Mouse (Mus musculus) ES-Bruce4 (cell line): ENCODE measurements at regions not wholly inside any gene's neighbourhood (a gene's known extent, or its start where the extent isn't known, plus 50 kb on each side); places are given as distances from the start of the nearest gene placed in this dataset.

Experiments used
- H3K27ac ChIP-seq: 2 replicates; pipeline ENCODE4 v1.5.1; 2012; ENCODE audit warnings: low read length, inconsistent platforms; ENCODE audit not compliant: insufficient read depth
- H3K27me3 ChIP-seq: 2 replicates; pipeline ENCODE4 v1.6.1; 2012; ENCODE audit warnings: mild to moderate bottlenecking, low read length, inconsistent platforms; ENCODE audit not compliant: control insufficient read depth, poor library complexity, insufficient read depth, severe bottlenecking
- H3K36me3 ChIP-seq: 2 replicates; pipeline ENCODE4 v1.6.1; 2012; ENCODE audit warnings: inconsistent platforms, mild to moderate bottlenecking, low read length, moderate library complexity; ENCODE audit not compliant: control insufficient read depth, poor library complexity, insufficient read depth, severe bottlenecking
- H3K4me1 ChIP-seq: one replicate; pipeline ENCODE4 v1.8.1; 2011; ENCODE audit warnings: low read length; ENCODE audit not compliant: control insufficient read depth, insufficient read depth
- H3K4me3 ChIP-seq: 2 replicates; pipeline ENCODE4 v1.5.1; 2011; ENCODE audit warnings: low read depth, mild to moderate bottlenecking, low read length
- H3K9ac ChIP-seq: 2 replicates; pipeline ENCODE4 v1.6.1; 2012; ENCODE audit warnings: low read depth, mild to moderate bottlenecking, inconsistent platforms; ENCODE audit not compliant: poor library complexity, severe bottlenecking
- H3K9me3 ChIP-seq: replicated peaks from 2 replicates; pipeline ENCODE4 v1.6.1; 2012; ENCODE audit warnings: mild to moderate bottlenecking, low read length, inconsistent platforms; ENCODE audit not compliant: control insufficient read depth, poor library complexity, insufficient read depth, severe bottlenecking
- CTCF ChIP-seq: IDR thresholded peaks from one replicate; pipeline ENCODE4 v1.8.1; 2011; ENCODE audit warnings: low read depth, low read length
- EP300 ChIP-seq: IDR thresholded peaks from 2 replicates; pipeline ENCODE4 v1.6.1; 2011; ENCODE audit warnings: low read depth, low read length; ENCODE audit not compliant: insufficient read depth
- POLR2A ChIP-seq: IDR thresholded peaks from one replicate; pipeline ENCODE4 v1.8.1; 2011; ENCODE audit warnings: low read length; ENCODE audit not compliant: insufficient read depth

GRCm38 (mm10) chr14:18416839-18417238 lies 85.2 kb upstream of the Ube2e1 start:
- Histone ChIP-seq H3K4me1 (no peaks in the 10 kb centered on the region), H3K9ac (no peak overlapping the region), H3K36me3 (no peaks in the 10 kb centered on the region), H3K27ac (no peak overlapping the region), H3K4me3 (no peak overlapping the region), H3K9me3 (peaks cover 10% of the 10 kb centered on the region), H3K27me3 (no peaks in the 10 kb centered on the region)
- no peak for TF ChIP-seq POLR2A
- TF ChIP-seq EP300, result no peak
- no peak for TF ChIP-seq CTCF

GRCm38 (mm10) chr14:18416319-18416718 lies 84.7 kb upstream of the Ube2e1 start:
- no peak overlapping the region for H3K4me3 ChIP-seq
- no peak overlapping the region for H3K9ac ChIP-seq
- TF ChIP-seq POLR2A (no peak), CTCF (no peak), EP300 (no peak)

GRCm38 (mm10) chr14:18398953-18399352 lies 67.3 kb upstream of the Ube2e1 start:
- Histone ChIP-seq H3K36me3 (no peaks in the 10 kb centered on the region), H3K4me3 (no peak overlapping the region)
- no peak for TF ChIP-seq CTCF
- TF ChIP-seq POLR2A, result no peak
- no peak for TF ChIP-seq EP300

More at GRCm38 (mm10) chr14:18416319-18416718, 84.7 kb upstream of the Ube2e1 start:
- Histone ChIP-seq H3K4me1 (no peaks in the 10 kb centered on the region), H3K9me3 (peaks cover 9% of the 10 kb centered on the region), H3K36me3 (no peaks in the 10 kb centered on the region), H3K27me3 (no peaks in the 10 kb centered on the region), H3K27ac (no peak overlapping the region)

GRCm38 (mm10) chr14:18396206-18396764 lies 64.6 kb upstream of the Ube2e1 start:
- Histone ChIP-seq H3K27me3 (no peaks in the 10 kb centered on the region), H3K9ac (no peak overlapping the region)
- TF ChIP-seq POLR2A (no peak), EP300 (no peak), CTCF (no peak)

More at GRCm38 (mm10) chr14:18398953-18399352, 67.3 kb upstream of the Ube2e1 start:
- H3K9me3 ChIP-seq, result peaks cover 11% of the 10 kb centered on the region
- H3K27me3 ChIP-seq, result no peaks in the 10 kb centered on the region
- H3K4me1 ChIP-seq, result peaks cover 1% of the 10 kb centered on the region
- H3K9ac ChIP-seq, result no peak overlapping the region
- no peak overlapping the region for H3K27ac ChIP-seq

GRCm38 (mm10) chr14:18394071-18394745 lies 62.5 kb upstream of the Ube2e1 start:
- Histone ChIP-seq H3K9ac (no peak overlapping the region), H3K27ac (no peak overlapping the region), H3K36me3 (no peaks in the 10 kb centered on the region), H3K4me1 (peaks cover 1% of the 10 kb centered on the region), H3K9me3 (no peaks in the 10 kb centered on the region), H3K4me3 (no peak overlapping the region), H3K27me3 (no peaks in the 10 kb centered on the region)
- TF ChIP-seq POLR2A (no peak), EP300 (no peak), CTCF (no peak)

More at GRCm38 (mm10) chr14:18396206-18396764, 64.6 kb upstream of the Ube2e1 start:
- no peak overlapping the region for H3K4me3 ChIP-seq
- no peak overlapping the region for H3K27ac ChIP-seq
- H3K4me1 ChIP-seq, result peaks cover 1% of the 10 kb centered on the region
- no peaks in the 10 kb centered on the region for H3K36me3 ChIP-seq
- H3K9me3 ChIP-seq, result no peaks in the 10 kb centered on the region

GRCm38 (mm10) chr14:18391824-18392486 lies 60.3 kb upstream of the Ube2e1 start:
- no peaks in the 10 kb centered on the region for H3K27me3 ChIP-seq

More at GRCm38 (mm10) chr14:18391824-18392486, 60.3 kb upstream of the Ube2e1 start:
- peaks cover 1% of the 10 kb centered on the region for H3K4me1 ChIP-seq
- TF ChIP-seq POLR2A (no peak), CTCF (no peak), EP300 (no peak)
- H3K36me3 ChIP-seq, result no peaks in the 10 kb centered on the region
- no peak overlapping the region for H3K4me3 ChIP-seq
- H3K9ac ChIP-seq, result no peak overlapping the region
- no peaks in the 10 kb centered on the region for H3K9me3 ChIP-seq
- no peak overlapping the region for H3K27ac ChIP-seq
